Mouse (Mus musculus) CH12.LX (cell line): ENCODE measurements around the gene Ralgps2. TPM values are rescaled to one million over a fixed set of nuclear protein-coding genes. Genes with fewer than 3 reads are reported as not detected.

Source experiments
- DNase-seq: peaks from one replicate; pipeline ENCODE4 v3.0.0-alpha.2; 2013; ENCODE audit errors: extremely low read depth
- H3K27ac ChIP-seq: 2 replicates; pipeline ENCODE4 v1.5.1; 2012; ENCODE audit warnings: low read depth, mild to moderate bottlenecking, control low read depth, moderate library complexity; ENCODE audit not compliant: insufficient read depth
- H3K27me3 ChIP-seq: replicated peaks from 2 replicates; pipeline ENCODE3; 2012; ENCODE audit warnings: inconsistent platforms
- H3K36me3 ChIP-seq, 2 experiments: replicated peaks in 1 of 2; 2 replicates each; pipeline versions ENCODE3 to v1.6.1; 2012; ENCODE audit warnings: inconsistent platforms in 1 of 2, low read length in 1 of 2, mild to moderate bottlenecking in 1 of 2, mixed read lengths in 1 of 2, moderate library complexity in 1 of 2; ENCODE audit not compliant: control insufficient read depth in 1 of 2, insufficient read depth in 1 of 2
- H3K4me1 ChIP-seq, 2 experiments: 2 replicates each; pipeline ENCODE4 v1.6.1; 2012; ENCODE audit warnings: inconsistent platforms in 1 of 2, moderate library complexity in 1 of 2; ENCODE audit not compliant: insufficient read depth in 2 of 2, control insufficient read depth in 1 of 2
- H3K4me2 ChIP-seq: 2 replicates; pipeline ENCODE4 v1.6.1; 2012; ENCODE audit warnings: low read depth, mild to moderate bottlenecking, control low read depth; ENCODE audit not compliant: poor library complexity, insufficient read depth, severe bottlenecking
- H3K4me3 ChIP-seq, 3 experiments: fragments of 150-350 bp in 1 of 3; sonication (generic) in 1 of 3; replicated peaks in 1 of 3; 2 replicates each; pipeline versions ENCODE3 to v1.5.1; 2011 to 2012; ENCODE audit warnings: low read depth in 2 of 3, low read length in 2 of 3, mild to moderate bottlenecking in 2 of 3, moderate library complexity in 2 of 3, control low read depth in 1 of 3, improper control_type of control experiment in 1 of 3, inconsistent platforms in 1 of 3, mixed read lengths in 1 of 3; ENCODE audit not compliant: poor library complexity in 1 of 3
- H3K79me2 ChIP-seq: replicated peaks from 2 replicates; pipeline ENCODE4 v1.6.1; 2012; ENCODE audit warnings: mild to moderate bottlenecking, moderate library complexity; ENCODE audit not compliant: control insufficient read depth, poor library complexity, insufficient read depth, severe bottlenecking; ENCODE audit errors: extremely low read depth
- H3K9ac ChIP-seq: 2 replicates; pipeline ENCODE4 v1.6.1; 2012; ENCODE audit warnings: low read depth, mild to moderate bottlenecking, control low read depth, moderate library complexity; ENCODE audit not compliant: insufficient read depth
- H3K9me3 ChIP-seq: replicated peaks from 2 replicates; pipeline ENCODE3; 2012; ENCODE audit warnings: low read length, inconsistent platforms, mixed read lengths
- CHD1 ChIP-seq: IDR thresholded peaks from 2 replicates; pipeline ENCODE4 v1.6.1; 2012; ENCODE audit warnings: low read depth, low read length, improper control_type of control experiment, inconsistent platforms
- CHD2 ChIP-seq: IDR thresholded peaks from 2 replicates; pipeline ENCODE4 v1.6.1; 2011; ENCODE audit warnings: low read length, improper control_type of control experiment
- CTCF ChIP-seq, 2 experiments: IDR thresholded peaks in 1 of 2; conservative IDR thresholded peaks in 1 of 2; 2 replicates each; pipeline ENCODE4 v1.5.1; 2011 to 2012; ENCODE audit warnings: low read depth in 2 of 2, low read length in 2 of 2, improper control_type of control experiment in 1 of 2, inconsistent platforms in 1 of 2, mild to moderate bottlenecking in 1 of 2, moderate library complexity in 1 of 2
- ELF1 ChIP-seq: IDR thresholded peaks from 2 replicates; pipeline ENCODE4 v1.6.1; 2014; ENCODE audit warnings: low read depth, mild to moderate bottlenecking, inconsistent platforms, low read length, improper control_type of control experiment
- EP300 ChIP-seq: IDR thresholded peaks from 2 replicates; pipeline ENCODE4 v1.6.1; 2011; ENCODE audit warnings: low read length, improper control_type of control experiment
- ETS1 ChIP-seq: conservative IDR thresholded peaks from 2 replicates; pipeline ENCODE4 v1.6.1; 2012; ENCODE audit warnings: low read depth, mild to moderate bottlenecking, inconsistent platforms, low read length, improper control_type of control experiment, moderate library complexity
- GABPA ChIP-seq: IDR thresholded peaks from 2 replicates; pipeline ENCODE4 v1.6.1; 2012; ENCODE audit warnings: low read depth, low read length, improper control_type of control experiment, inconsistent platforms; ENCODE audit not compliant: insufficient replicate concordance
- HCFC1 ChIP-seq: IDR thresholded peaks from 2 replicates; pipeline ENCODE4 v1.6.1; 2012; ENCODE audit warnings: low read depth, mild to moderate bottlenecking, inconsistent platforms, low read length, improper control_type of control experiment
- IRF4 ChIP-seq: IDR thresholded peaks from 2 replicates; pipeline ENCODE4 v1.6.1; 2014; ENCODE audit warnings: low read depth, mild to moderate bottlenecking, inconsistent platforms, low read length, improper control_type of control experiment
- JUN ChIP-seq: IDR thresholded peaks from 2 replicates; pipeline ENCODE4 v1.6.1; 2011; ENCODE audit warnings: low read depth, mild to moderate bottlenecking, low read length, improper control_type of control experiment, moderate library complexity; ENCODE audit not compliant: insufficient read depth
- JUND ChIP-seq: conservative IDR thresholded peaks from 2 replicates; pipeline ENCODE4 v1.6.1; 2011; ENCODE audit warnings: low read depth, low read length, improper control_type of control experiment
- KAT2A ChIP-seq: IDR thresholded peaks from 2 replicates; pipeline ENCODE4 v1.6.1; 2012; ENCODE audit warnings: low read length, improper control_type of control experiment, inconsistent platforms; ENCODE audit not compliant: insufficient replicate concordance
- MAFK ChIP-seq: IDR thresholded peaks from 2 replicates; pipeline ENCODE4 v1.6.1; 2011; ENCODE audit warnings: low read length, improper control_type of control experiment; ENCODE audit not compliant: insufficient replicate concordance
- MAZ ChIP-seq: IDR thresholded peaks from 2 replicates; pipeline ENCODE4 v1.6.1; 2012; ENCODE audit warnings: low read depth, mild to moderate bottlenecking, inconsistent platforms, low read length, improper control_type of control experiment, moderate library complexity
- MXI1 ChIP-seq: IDR thresholded peaks from 2 replicates; pipeline ENCODE4 v1.6.1; 2011; ENCODE audit warnings: mild to moderate bottlenecking, low read depth, low read length, improper control_type of control experiment
- MYC ChIP-seq: IDR thresholded peaks from 2 replicates; pipeline ENCODE4 v1.6.1; 2011; ENCODE audit warnings: low read depth, mild to moderate bottlenecking, improper control_type of control experiment, low read length
- NELFE ChIP-seq: IDR thresholded peaks from 2 replicates; pipeline ENCODE4 v1.6.1; 2011; ENCODE audit warnings: low read depth, low read length, improper control_type of control experiment
- PAX5 ChIP-seq: IDR thresholded peaks from 2 replicates; pipeline ENCODE4 v1.6.1; 2012; ENCODE audit warnings: low read length, inconsistent platforms, mixed read lengths
- POLR2A ChIP-seq: IDR thresholded peaks from 2 replicates; pipeline ENCODE4 v1.6.1; 2011; ENCODE audit warnings: low read depth, mild to moderate bottlenecking, improper control_type of control experiment, low read length
- POLR2AphosphoS2 ChIP-seq: IDR thresholded peaks from 2 replicates; pipeline ENCODE4 v1.6.1; 2011; ENCODE audit warnings: low read depth, low read length, improper control_type of control experiment
- RAD21 ChIP-seq: IDR thresholded peaks from 2 replicates; pipeline ENCODE4 v1.6.1; 2011; ENCODE audit warnings: low read depth, mild to moderate bottlenecking, low read length, improper control_type of control experiment, moderate library complexity
- RCOR1 ChIP-seq: conservative IDR thresholded peaks from 2 replicates; pipeline ENCODE4 v1.6.1; 2012; ENCODE audit warnings: low read depth, mild to moderate bottlenecking, inconsistent platforms, low read length, improper control_type of control experiment
- SIN3A ChIP-seq: IDR thresholded peaks from 2 replicates; pipeline ENCODE4 v1.6.1; 2012; ENCODE audit warnings: low read length, improper control_type of control experiment, inconsistent platforms
- SMC3 ChIP-seq: IDR thresholded peaks from 2 replicates; pipeline ENCODE4 v1.6.1; 2011; ENCODE audit warnings: low read depth, low read length, improper control_type of control experiment
- TBP ChIP-seq: conservative IDR thresholded peaks from 2 replicates; pipeline ENCODE4 v1.6.1; 2011; ENCODE audit warnings: low read depth, low read length, improper control_type of control experiment
- TCF12 ChIP-seq: IDR thresholded peaks from 2 replicates; pipeline ENCODE4 v1.6.1; 2014; ENCODE audit warnings: low read depth, mild to moderate bottlenecking, inconsistent platforms, low read length, improper control_type of control experiment
- USF1 ChIP-seq: IDR thresholded peaks from 2 replicates; pipeline ENCODE4 v1.6.1; 2014; ENCODE audit warnings: low read depth, mild to moderate bottlenecking, inconsistent platforms, low read length, improper control_type of control experiment
- USF2 ChIP-seq: conservative IDR thresholded peaks from 2 replicates; pipeline ENCODE4 v1.6.1; 2011; ENCODE audit warnings: low read depth, low read length, improper control_type of control experiment
- ZC3H11A ChIP-seq: IDR thresholded peaks from 2 replicates; pipeline ENCODE4 v1.6.1; 2012; ENCODE audit warnings: low read depth, mild to moderate bottlenecking, inconsistent platforms, low read length, improper control_type of control experiment
- ZKSCAN1 ChIP-seq: IDR thresholded peaks from 2 replicates; pipeline ENCODE4 v1.6.1; 2012; ENCODE audit warnings: low read depth, inconsistent platforms, low read length, improper control_type of control experiment, borderline replicate concordance
- ZMIZ1 ChIP-seq: IDR thresholded peaks from 2 replicates; pipeline ENCODE4 v1.6.1; 2012; ENCODE audit warnings: low read depth, mild to moderate bottlenecking, inconsistent platforms, low read length, improper control_type of control experiment
- dilution Hi-C: fragments of 300-500 bp; cut with MboI; formaldehyde crosslinking; loops from 2 replicates; pipeline ENCODE4 v1.14.3; 2020; ENCODE audit warnings: low sequenced_read_pairs; ENCODE audit not compliant: extremely low pct_unique_long_range_greater_than_20kb, extremely low pct_ligation_motif_present
- in situ Hi-C: fragments of 300-500 bp; cut with MboI; formaldehyde crosslinking; loops from 3 replicates; pipeline ENCODE4 v1.14.3; 2019; ENCODE audit warnings: low sequenced_read_pairs, low pct_ligation_motif_present, low pct_unique_long_range_greater_than_20kb, mixed read lengths
- polyA plus RNA-seq: library from polyadenylated mRNA; unstranded; fragments of >175 nt; gene quantifications from 2 replicates; pipeline ENCODE4 v1.2.1, GENCODE M21; 2012; ENCODE audit warnings: low read depth; ENCODE audit not compliant: insufficient read length
- total RNA-seq, 2 experiments: library from RNA; depleted of rRNA; stranded (reverse); fragments of 300-350 nt in 1 of 2; fragments of >200 nt in 1 of 2; gene quantifications; 2 replicates each; pipeline ENCODE4 v1.2.3; 2012 to 2014

The Ralgps2 gene
- total and polyA plus RNA-seq, 3 experiments = 65.1 to 149 (median 133) TPM

GRCm38 (mm10) chr1:156930263-156930662 is 9.2 kb downstream of the Ralgps2 start:
- Histone ChIP-seq H3K79me2 (peaks cover 98% of the 10 kb centered on the region), H3K9ac (peak overlapping the region; percentile 44), H3K27ac (peak overlapping the region; percentile 78), H3K36me3 (peaks cover 7 to 23% of the 10 kb centered on the region in 2 experiments), H3K4me3 (no peak overlapping the region), H3K4me2 (peak overlapping the region; percentile 60), H3K4me1 (peaks cover 27 to 88% of the 10 kb centered on the region in 2 experiments), H3K9me3 (no peaks in the 10 kb centered on the region), H3K27me3 (no peaks in the 10 kb centered on the region)
- dilution Hi-C loops (no loop called here), in situ Hi-C loops (loop anchor here (5.0 kb wide), 2 partner anchors 67 to 117 kb away; no protein-coding TSS in a partner anchor)
- TF ChIP-seq POLR2A = no peak
- no peak for TF ChIP-seq TBP
- no peak for TF ChIP-seq EP300
- TF ChIP-seq MAZ = no peak
- TF ChIP-seq CHD2 = no peak
- no peak for TF ChIP-seq ZKSCAN1
- no peak for TF ChIP-seq TCF12
- no peak for TF ChIP-seq MYC
- TF ChIP-seq SMC3 = peak; percentile 58
- TF ChIP-seq SIN3A = no peak
- TF ChIP-seq NELFE = no peak
- no peak for TF ChIP-seq MXI1
- TF ChIP-seq HCFC1 = no peak
- TF ChIP-seq ELF1 = no peak
- no peak for TF ChIP-seq PAX5
- TF ChIP-seq KAT2A = no peak
- TF ChIP-seq USF1 = no peak
- TF ChIP-seq ZMIZ1 = no peak
- no peak for TF ChIP-seq JUN
- TF ChIP-seq JUND = no peak
- no peak for TF ChIP-seq MAFK
- no peak for TF ChIP-seq POLR2AphosphoS2
- no peak for TF ChIP-seq USF2
- TF ChIP-seq IRF4 = no peak
- TF ChIP-seq ETS1 = no peak
- TF ChIP-seq ZC3H11A = no peak
- TF ChIP-seq GABPA = no peak
- TF ChIP-seq RAD21 = peak; percentile 53
- TF ChIP-seq RCOR1 = no peak
- peak in 1 of 2 experiments; percentile 56; a peak in 2 of 4 replicates for TF ChIP-seq CTCF (conservative IDR thresholded peaks at IDR 0.05 in 1 of 2, IDR thresholded peaks at IDR 0.05 in 1 of 2; ENCODE audit: low read depth in 2 of 2, low read length in 2 of 2)
- peak; percentile 1; the same call in 1 of the 2 replicates for TF ChIP-seq CHD1
- DNase-seq = no peak
